Mouse (Mus musculus): ENCODE measurements around the gene Serpina1f. TPM values are rescaled to one million over a fixed set of nuclear protein-coding genes. Genes with fewer than 3 reads are reported as not detected.

Gene Serpina1f
- polyA plus RNA-seq, 1 experiment from 2014 or later, result not detected

Other genes starting within 250 kb of the Serpina1f start
- gene Ifi27l2b, start 238.3 kb downstream of the Serpina1f start, polyA plus RNA-seq (2014; fragmentation: Nextera tagmentation; extraction: Ambion mirVana), result not detected in 2 replicates
- gene Ppp4r4, start 163.2 kb downstream of the Serpina1f start, polyA plus RNA-seq (2014; fragmentation: Nextera tagmentation; extraction: Ambion mirVana), result 3.5 and 4.7 TPM in 2 replicates
- not detected in 2 replicates for gene Serpina10, start 64.1 kb downstream of the Serpina1f start, polyA plus RNA-seq (2014; fragmentation: Nextera tagmentation; extraction: Ambion mirVana)
- not detected in 2 replicates for gene Serpina6, start 38.3 kb downstream of the Serpina1f start, polyA plus RNA-seq (2014; fragmentation: Nextera tagmentation; extraction: Ambion mirVana)
- not detected in 2 replicates for gene Serpina16, start 19.4 kb downstream of the Serpina1f start, polyA plus RNA-seq (2014; fragmentation: Nextera tagmentation; extraction: Ambion mirVana)
- not detected in 2 replicates for gene Serpina1d, start 78.1 kb upstream of the Serpina1f start, polyA plus RNA-seq (2014; fragmentation: Nextera tagmentation; extraction: Ambion mirVana)
- gene Serpina1b, start 134.8 kb upstream of the Serpina1f start, polyA plus RNA-seq (2014; fragmentation: Nextera tagmentation; extraction: Ambion mirVana), result not detected in 2 replicates
- not detected in 2 replicates for gene Serpina1a, start 168.0 kb upstream of the Serpina1f start, polyA plus RNA-seq (2014; fragmentation: Nextera tagmentation; extraction: Ambion mirVana)
- not detected in 2 replicates for gene Serpina1c, start 209.4 kb upstream of the Serpina1f start, polyA plus RNA-seq (2014; fragmentation: Nextera tagmentation; extraction: Ambion mirVana)

Data from midbrain, embryonic 11.5 days (tissue).